Mouse (Mus musculus): ENCODE results near the gene Sf3b3. TPM values are rescaled to one million over a fixed set of nuclear protein-coding genes. Genes with fewer than 3 reads are reported as not detected.

The Sf3b3 gene
- total RNA-seq, 2 experiments from 2014 or later = 61.7 to 63.8 TPM

- DNase-seq (ENCODE audit: low spot score in 2 of 2) = no peak
Observed at GRCm38 (mm10) chr8:110776335-110776734, 70.3 kb downstream of the Sf3b3 start.

GRCm38 (mm10) chr8:110775721-110776120 is 70.9 kb downstream of the Sf3b3 start:
- DNase-seq (ENCODE audit: low spot score in 2 of 2) = no peak

GRCm38 (mm10) chr8:110775316-110775715 is 71.3 kb downstream of the Sf3b3 start:
- DNase-seq (ENCODE audit: low spot score in 2 of 2) = no peak

GRCm38 (mm10) chr8:110774725-110775124 is 71.9 kb downstream of the Sf3b3 start:
- no peak for DNase-seq (ENCODE audit: low spot score in 2 of 2)

- DNase-seq (ENCODE audit: low spot score in 2 of 2) = no peak
Observed at GRCm38 (mm10) chr8:110774047-110774446, 72.5 kb downstream of the Sf3b3 start.

- peak in 1 of 2 experiments; percentile 39 for DNase-seq (ENCODE audit: low spot score in 2 of 2)
Observed at GRCm38 (mm10) chr8:110772452-110772851, 74.1 kb downstream of the Sf3b3 start.

GRCm38 (mm10) chr8:110767261-110767660 is 79.3 kb downstream of the Sf3b3 start:
- DNase-seq (ENCODE audit: low spot score in 2 of 2) = no peak

GRCm38 (mm10) chr8:110764671-110765070 is 81.9 kb downstream of the Sf3b3 start:
- no peak for DNase-seq (ENCODE audit: low spot score in 2 of 2)

GRCm38 (mm10) chr8:110761988-110762387 is 84.6 kb downstream of the Sf3b3 start:
- no peak for DNase-seq (ENCODE audit: low spot score in 2 of 2)

GRCm38 (mm10) chr8:110761185-110761584 is 85.4 kb downstream of the Sf3b3 start:
- DNase-seq (ENCODE audit: low spot score in 2 of 2) = no peak

GRCm38 (mm10) chr8:110760280-110760940 is 86.2 kb downstream of the Sf3b3 start:
- DNase-seq (ENCODE audit: low spot score in 2 of 2) = no peak

Other genes starting within 250 kb of the Sf3b3 start
- gene Vac14, start 228.2 kb downstream of the Sf3b3 start, total RNA-seq (2021) = 10 to 100 TPM; 26.9 to 28.0 TPM
- 100 to 1,000 TPM; 208 to 219 TPM for gene Mtss1l, start 125.3 kb downstream of the Sf3b3 start, total RNA-seq (2021)
- gene Il34, start 40.9 kb downstream of the Sf3b3 start, total RNA-seq (2021) = 100 to 1,000 TPM; 102 to 106 TPM
- gene Cog4, start 187 bp downstream of the Sf3b3 start, total RNA-seq (2021) = 10 to 100 TPM; 54.3 to 58.6 TPM
- gene Fuk, start 55.7 kb upstream of the Sf3b3 start, total RNA-seq (2021) = 10 to 100 TPM; 18.8 to 18.9 TPM
- 10 to 100 TPM; 94.4 to 96.8 TPM for gene St3gal2, start 73.1 kb upstream of the Sf3b3 start, total RNA-seq (2021)
- 10 to 100 TPM; 25.9 to 28.7 TPM for gene Ddx19a, start 151.0 kb upstream of the Sf3b3 start, total RNA-seq (2021)
- gene Ddx19b, start 185.0 kb upstream of the Sf3b3 start, total RNA-seq (2021) = 10 to 100 TPM; 21.2 to 22.5 TPM
- 100 to 1,000 TPM in 1 of 2 experiments, 10 to 100 TPM in 1; 94.0 to 102 TPM for gene Aars, start 186.4 kb upstream of the Sf3b3 start, total RNA-seq (2021)
- gene Exosc6, start 209.6 kb upstream of the Sf3b3 start, total RNA-seq (2021) = not detected
- gene Clec18a, start 245.6 kb upstream of the Sf3b3 start, total RNA-seq (2021) = 1 to 10 TPM; 3.6 to 5.5 TPM
- gene Pdpr, start 247.8 kb upstream of the Sf3b3 start, total RNA-seq (2021) = 10 to 100 TPM; 28.0 to 29.3 TPM

Data from left cerebral cortex, adult 18-20 months (tissue).